Mouse (Mus musculus): ENCODE data around the gene Unc13a. TPM values are rescaled to one million over a fixed set of nuclear protein-coding genes. Genes with fewer than 3 reads are reported as not detected.
A peak's percentile ranks its signal among the peaks of the same experiment; 100 is the strongest.

The Unc13a gene
- 1.2 and 1.7 TPM in 2 replicates for polyA plus RNA-seq (2014; fragmentation: Nextera tagmentation; extraction: Ambion mirVana)

GRCm38 (mm10) chr8:71671549-71671965, at the start of gene Unc13a:
Gene Unc13a, minus strand, starts transcription at chr8:71671757.
- Histone ChIP-seq H3K9me3 (replicated peaks; ENCODE audit: control insufficient read depth, low read length) (no peaks in the 10 kb centered on the region), H3K4me2 (ENCODE audit: low read depth, low read length) (peak within 1 kb of the TSS; percentile 93)
- under 1% methylated on average over 42 of the region's 42 CpGs for WGBS

DNA sequence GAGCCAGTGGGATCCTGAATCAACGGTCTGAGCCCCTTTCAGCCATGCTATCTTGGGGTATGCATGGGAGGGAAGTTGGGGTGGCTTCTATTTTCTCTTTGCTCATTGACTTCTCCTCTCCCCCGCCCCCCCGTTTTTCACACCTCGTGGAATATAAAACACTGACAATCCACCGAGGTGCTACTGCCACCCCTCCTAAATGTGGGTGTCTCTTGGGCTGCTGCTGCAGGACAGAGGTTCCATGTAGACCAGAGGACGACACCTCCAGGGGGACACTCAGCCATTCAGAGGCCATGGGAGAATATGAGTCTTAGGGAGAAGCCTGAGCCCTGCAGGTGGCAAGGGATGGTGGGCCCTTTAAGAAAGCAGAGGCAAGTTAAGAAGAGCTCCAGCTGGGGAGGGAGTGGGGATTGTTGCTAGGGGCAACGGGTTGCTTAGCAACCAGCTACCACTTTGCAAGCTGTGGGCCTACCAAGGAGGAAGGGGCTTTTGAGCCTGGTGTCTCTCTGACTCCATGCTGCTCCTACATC, 48.4 kb upstream of the Unc13a start:
- DNase-seq (ENCODE audit: low spot score) (peak; percentile 83), ATAC-seq (replicated peaks; ENCODE audit: insufficient number of reproducible peaks, low FRiP score, low TSS enrichment, low read depth) (peak; percentile 63)
- Histone ChIP-seq H3K4me2 (ENCODE audit: low read depth, low read length) (no peak overlapping the region), H3K9ac (replicated peaks; ENCODE audit: low read length) (no peak overlapping the region), H3K36me3 (replicated peaks; ENCODE audit: control insufficient read depth, insufficient read depth, low read depth, low read length) (no peaks in the 10 kb centered on the region), H3K27ac (replicated peaks; ENCODE audit: low read depth, low read length) (no peak overlapping the region), H3K27me3 (ENCODE audit: control insufficient read depth, insufficient read depth, low read length) (no peaks in the 10 kb centered on the region; the same call in 1 of the 2 replicates), H3K4me3 (ENCODE audit: low read depth, low read length) (no peak overlapping the region), H3K4me1 (ENCODE audit: control insufficient read depth, insufficient read depth, low read length) (peaks cover 6% of the 10 kb centered on the region), H3K9me3 (replicated peaks; ENCODE audit: control insufficient read depth, low read length) (no peaks in the 10 kb centered on the region)
- 32% methylated on average over 7 of the region's 7 CpGs for WGBS

More at GRCm38 (mm10) chr8:71671549-71671965, at the start of gene Unc13a:
- Histone ChIP-seq H3K4me3 (ENCODE audit: low read depth, low read length) (peak within 1 kb of the TSS; percentile 44), H3K27ac (replicated peaks; ENCODE audit: low read depth, low read length) (no peak within 1 kb of the TSS), H3K9ac (replicated peaks; ENCODE audit: low read length) (no peak within 1 kb of the TSS; the same call in 1 of the 2 replicates), H3K27me3 (ENCODE audit: control insufficient read depth, insufficient read depth, low read length) (peaks cover 26% of the 10 kb centered on the region), H3K4me1 (ENCODE audit: control insufficient read depth, insufficient read depth, low read length) (0 out of 2 replicates have a peak, but pooled peaks cover 3% of the 10 kb centered on the region), H3K36me3 (replicated peaks; ENCODE audit: control insufficient read depth, insufficient read depth, low read depth, low read length) (no peaks in the 10 kb centered on the region)
- peak; percentile 36 for ATAC-seq (replicated peaks; ENCODE audit: insufficient number of reproducible peaks, low FRiP score, low TSS enrichment, low read depth)
- DNase-seq (ENCODE audit: low spot score): peak; percentile 93

DNA sequence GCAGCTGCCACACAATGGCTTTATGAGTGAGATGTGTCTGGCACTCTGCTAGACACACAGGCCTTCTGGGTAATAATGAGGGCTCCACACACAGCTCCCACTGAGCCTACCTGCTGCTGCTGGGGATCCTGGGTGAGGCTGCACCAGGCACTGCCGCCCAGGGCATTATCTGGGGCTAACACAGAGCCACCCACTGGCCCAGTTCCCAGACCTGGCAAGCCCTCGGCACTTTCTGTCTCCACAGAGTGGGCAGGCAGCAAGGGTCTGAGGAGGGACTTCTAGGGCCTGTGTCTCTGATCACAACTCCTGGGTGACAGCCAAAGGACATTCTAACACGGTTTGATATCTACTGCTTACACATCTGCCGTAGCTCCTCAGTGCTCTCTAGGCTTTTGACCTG, 47.7 kb upstream of the Unc13a start:
- 66% methylated on average over 4 of the region's 4 CpGs for WGBS
- Histone ChIP-seq H3K9ac (replicated peaks; ENCODE audit: low read length) (no peak overlapping the region), H3K4me2 (ENCODE audit: low read depth, low read length) (no peak overlapping the region), H3K4me3 (ENCODE audit: low read depth, low read length) (no peak overlapping the region), H3K27me3 (ENCODE audit: control insufficient read depth, insufficient read depth, low read length) (no peaks in the 10 kb centered on the region; the same call in 1 of the 2 replicates), H3K36me3 (replicated peaks; ENCODE audit: control insufficient read depth, insufficient read depth, low read depth, low read length) (no peaks in the 10 kb centered on the region), H3K27ac (replicated peaks; ENCODE audit: low read depth, low read length) (no peak overlapping the region), H3K4me1 (ENCODE audit: control insufficient read depth, insufficient read depth, low read length) (peaks cover 5% of the 10 kb centered on the region), H3K9me3 (replicated peaks; ENCODE audit: control insufficient read depth, low read length) (no peaks in the 10 kb centered on the region)
- DNase-seq (ENCODE audit: low spot score) (no peak), ATAC-seq (replicated peaks; ENCODE audit: insufficient number of reproducible peaks, low FRiP score, low TSS enrichment, low read depth) (no peak)

DNA sequence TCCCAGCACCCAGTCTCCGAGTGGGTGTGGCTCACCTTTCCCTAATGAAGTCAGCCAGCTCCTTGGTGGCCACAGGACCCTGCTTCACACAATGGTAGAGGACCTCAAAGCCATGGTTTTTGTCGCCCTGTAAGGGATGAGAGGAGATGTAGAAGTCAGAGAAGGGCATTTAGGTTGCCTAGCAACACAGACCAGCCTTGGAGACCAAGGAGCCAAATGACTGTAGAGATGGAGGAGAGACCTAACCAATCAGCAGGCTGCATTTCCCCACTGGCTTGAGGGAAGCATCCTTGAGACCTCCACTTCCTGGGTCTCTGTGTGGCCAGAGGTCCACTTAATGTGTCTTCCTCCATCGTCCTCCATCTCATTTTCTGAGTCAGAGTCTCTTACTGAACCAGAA, 46.7 kb upstream of the Unc13a start:
- H3K4me1 ChIP-seq (ENCODE audit: control insufficient read depth, insufficient read depth, low read length): peaks cover 5% of the 10 kb centered on the region

GRCm38 (mm10) chr8:71717096-71717495, 45.5 kb upstream of the Unc13a start:
- Histone ChIP-seq H3K4me2 (ENCODE audit: low read depth, low read length) (no peak overlapping the region), H3K4me3 (ENCODE audit: low read depth, low read length) (no peak overlapping the region), H3K27ac (replicated peaks; ENCODE audit: low read depth, low read length) (no peak overlapping the region), H3K36me3 (replicated peaks; ENCODE audit: control insufficient read depth, insufficient read depth, low read depth, low read length) (no peaks in the 10 kb centered on the region), H3K27me3 (ENCODE audit: control insufficient read depth, insufficient read depth, low read length) (no peaks in the 10 kb centered on the region), H3K9me3 (replicated peaks; ENCODE audit: control insufficient read depth, low read length) (no peaks in the 10 kb centered on the region), H3K9ac (replicated peaks; ENCODE audit: low read length) (no peak overlapping the region), H3K4me1 (ENCODE audit: control insufficient read depth, insufficient read depth, low read length) (peaks cover 5% of the 10 kb centered on the region)
- DNase-seq (ENCODE audit: low spot score) (no peak), ATAC-seq (replicated peaks; ENCODE audit: insufficient number of reproducible peaks, low FRiP score, low TSS enrichment, low read depth) (no peak)
- 89% methylated on average over 12 of the region's 12 CpGs for WGBS

More for the DNA sequence above, 46.7 kb upstream of the Unc13a start:
- Histone ChIP-seq H3K36me3 (replicated peaks; ENCODE audit: control insufficient read depth, insufficient read depth, low read depth, low read length) (no peaks in the 10 kb centered on the region), H3K4me2 (ENCODE audit: low read depth, low read length) (no peak overlapping the region), H3K9ac (replicated peaks; ENCODE audit: low read length) (no peak overlapping the region), H3K27me3 (ENCODE audit: control insufficient read depth, insufficient read depth, low read length) (no peaks in the 10 kb centered on the region), H3K4me3 (ENCODE audit: low read depth, low read length) (no peak overlapping the region), H3K9me3 (replicated peaks; ENCODE audit: control insufficient read depth, low read length) (no peaks in the 10 kb centered on the region), H3K27ac (replicated peaks; ENCODE audit: low read depth, low read length) (no peak overlapping the region)
- ATAC-seq (replicated peaks; ENCODE audit: insufficient number of reproducible peaks, low FRiP score, low TSS enrichment, low read depth) (no peak), DNase-seq (ENCODE audit: low spot score) (no peak)
- WGBS: 35% methylated on average over 3 of the region's 3 CpGs

DNA sequence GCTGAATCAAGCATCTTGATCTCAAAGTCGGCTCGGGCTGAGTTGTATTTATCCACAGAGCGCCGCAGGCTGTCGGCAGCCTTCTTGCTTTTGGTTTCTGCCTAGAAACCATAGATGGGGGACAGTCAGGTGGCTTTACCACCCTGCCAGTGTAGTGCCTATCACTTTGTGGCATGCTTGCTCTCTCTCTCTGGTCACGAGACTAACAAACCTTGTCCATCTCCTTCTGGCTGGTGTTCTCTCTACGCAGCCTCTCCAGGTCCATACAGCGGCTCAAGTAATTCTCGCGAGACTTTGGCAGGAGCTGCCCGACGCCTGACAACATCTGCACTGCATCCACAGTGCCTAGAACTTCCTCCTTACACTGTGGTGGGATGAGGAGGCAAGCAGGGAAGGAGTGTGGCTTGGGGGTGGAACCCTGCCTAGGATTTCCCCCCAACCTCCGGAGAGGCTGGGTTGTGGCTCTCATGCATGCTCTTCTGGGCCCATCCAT, 45.0 kb upstream of the Unc13a start:
- Histone ChIP-seq H3K9me3 (replicated peaks; ENCODE audit: control insufficient read depth, low read length) (no peaks in the 10 kb centered on the region), H3K9ac (replicated peaks; ENCODE audit: low read length) (no peak overlapping the region), H3K36me3 (replicated peaks; ENCODE audit: control insufficient read depth, insufficient read depth, low read depth, low read length) (no peaks in the 10 kb centered on the region), H3K4me2 (ENCODE audit: low read depth, low read length) (no peak overlapping the region), H3K4me1 (ENCODE audit: control insufficient read depth, insufficient read depth, low read length) (peaks cover 5% of the 10 kb centered on the region), H3K27ac (replicated peaks; ENCODE audit: low read depth, low read length) (no peak overlapping the region), H3K27me3 (ENCODE audit: control insufficient read depth, insufficient read depth, low read length) (no peaks in the 10 kb centered on the region), H3K4me3 (ENCODE audit: low read depth, low read length) (no peak overlapping the region)
- ATAC-seq (replicated peaks; ENCODE audit: insufficient number of reproducible peaks, low FRiP score, low TSS enrichment, low read depth): no peak
- DNase-seq (ENCODE audit: low spot score): no peak
- WGBS: 83% methylated on average over 13 of the region's 13 CpGs

GRCm38 (mm10) chr8:71715531-71715930, 44.0 kb upstream of the Unc13a start:
- Histone ChIP-seq H3K27ac (replicated peaks; ENCODE audit: low read depth, low read length) (no peak overlapping the region), H3K36me3 (replicated peaks; ENCODE audit: control insufficient read depth, insufficient read depth, low read depth, low read length) (no peaks in the 10 kb centered on the region), H3K4me2 (ENCODE audit: low read depth, low read length) (no peak overlapping the region), H3K27me3 (ENCODE audit: control insufficient read depth, insufficient read depth, low read length) (no peaks in the 10 kb centered on the region), H3K4me1 (ENCODE audit: control insufficient read depth, insufficient read depth, low read length) (peaks cover 5% of the 10 kb centered on the region), H3K9me3 (replicated peaks; ENCODE audit: control insufficient read depth, low read length) (no peaks in the 10 kb centered on the region), H3K4me3 (ENCODE audit: low read depth, low read length) (no peak overlapping the region), H3K9ac (replicated peaks; ENCODE audit: low read length) (no peak overlapping the region)
- ATAC-seq (replicated peaks; ENCODE audit: insufficient number of reproducible peaks, low FRiP score, low TSS enrichment, low read depth) (no peak), DNase-seq (ENCODE audit: low spot score) (no peak)
- WGBS: 39% methylated on average over 8 of the region's 8 CpGs

DNA sequence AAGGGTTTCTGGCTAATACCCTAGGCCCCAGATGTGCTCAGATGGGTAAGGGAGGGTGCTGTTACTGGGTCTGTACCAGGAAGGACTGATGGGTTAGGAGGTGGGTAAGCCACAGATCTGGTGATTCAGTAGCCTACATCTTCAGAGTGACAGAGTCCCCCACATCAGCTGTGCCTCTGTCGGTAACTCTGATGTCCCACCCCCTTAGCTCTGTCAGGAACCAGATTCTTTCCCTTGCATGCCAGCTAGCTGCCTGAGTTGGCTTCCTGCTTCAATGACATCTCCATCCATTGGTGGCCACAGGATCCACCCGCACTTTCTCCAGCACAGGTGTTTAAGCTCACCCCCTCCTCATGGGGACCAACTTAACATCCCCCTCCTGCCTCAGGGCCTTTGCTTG, 40.0 kb upstream of the Unc13a start:
- Histone ChIP-seq H3K4me3 (ENCODE audit: low read depth, low read length) (no peak overlapping the region), H3K36me3 (replicated peaks; ENCODE audit: control insufficient read depth, insufficient read depth, low read depth, low read length) (no peaks in the 10 kb centered on the region), H3K9ac (replicated peaks; ENCODE audit: low read length) (no peak overlapping the region), H3K9me3 (replicated peaks; ENCODE audit: control insufficient read depth, low read length) (no peaks in the 10 kb centered on the region), H3K27me3 (ENCODE audit: control insufficient read depth, insufficient read depth, low read length) (peaks cover 15% of the 10 kb centered on the region), H3K27ac (replicated peaks; ENCODE audit: low read depth, low read length) (no peak overlapping the region), H3K4me2 (ENCODE audit: low read depth, low read length) (no peak overlapping the region), H3K4me1 (ENCODE audit: control insufficient read depth, insufficient read depth, low read length) (no peaks in the 10 kb centered on the region)
- DNase-seq (ENCODE audit: low spot score) (no peak), ATAC-seq (replicated peaks; ENCODE audit: insufficient number of reproducible peaks, low FRiP score, low TSS enrichment, low read depth) (no peak)
- WGBS: 85% methylated on average over 2 of the region's 2 CpGs

Measured in embryonic facial prominence, embryonic 11.5 days (tissue).